Mouse (Mus musculus): ENCODE results near the gene Ube2l3. TPM values are rescaled to one million over a fixed set of nuclear protein-coding genes. Genes with fewer than 3 reads are reported as not detected.

Ube2l3 gene
- polyA plus RNA-seq, 1 experiment from 2014 or later = 377 TPM

MicroRNAs within 50 kb of the gene (microRNA counts, 519-probe panel; counts per million panel counts)
- microRNA mmu-miR-130b (6,865 counts per million, percentile 85 among the panel's probes with 10 or more counts), microRNA mmu-miR-301b (not detected)

Small RNA genes within 50 kb of the gene (microRNA-seq; reads per million reads assigned to microRNA genes)
- 9,847 reads per million, percentile 93 among the genes with 10 or more reads in this experiment for gene Mir130b (ENCODE audit: borderline number of aligned reads)
- gene Mir301b (ENCODE audit: borderline number of aligned reads) = 176 reads per million, percentile 54 among the genes with 10 or more reads in this experiment

Other genes starting within 250 kb of the Ube2l3 start
- gene Mapk1, start 219.3 kb downstream of the Ube2l3 start, polyA plus RNA-seq (2014; fragmentation: Nextera tagmentation; extraction: Ambion mirVana) = 177 and 190 TPM in 2 replicates
- gene Ypel1, start 133.0 kb downstream of the Ube2l3 start, polyA plus RNA-seq (2014; fragmentation: Nextera tagmentation; extraction: Ambion mirVana) = 9.9 and 11.0 TPM in 2 replicates
- gene Ppil2, start 91.4 kb downstream of the Ube2l3 start, polyA plus RNA-seq (2014; fragmentation: Nextera tagmentation; extraction: Ambion mirVana) = 111 TPM in 2 replicates
- 52.6 and 56.8 TPM in 2 replicates for gene 2610318N02Rik, start 77.5 kb downstream of the Ube2l3 start, polyA plus RNA-seq (2014; fragmentation: Nextera tagmentation; extraction: Ambion mirVana)
- 96.3 and 108 TPM in 2 replicates for gene Sdf2l1, start 70.3 kb downstream of the Ube2l3 start, polyA plus RNA-seq (2014; fragmentation: Nextera tagmentation; extraction: Ambion mirVana)
- 33.5 and 34.2 TPM in 2 replicates for gene Ydjc, start 58.0 kb downstream of the Ube2l3 start, polyA plus RNA-seq (2014; fragmentation: Nextera tagmentation; extraction: Ambion mirVana)
- 1.7 and 2.4 TPM in 2 replicates for gene Ccdc116, start 55.4 kb downstream of the Ube2l3 start, polyA plus RNA-seq (2014; fragmentation: Nextera tagmentation; extraction: Ambion mirVana)
- gene Rimbp3, start 6.0 kb upstream of the Ube2l3 start, polyA plus RNA-seq (2014; fragmentation: Nextera tagmentation; extraction: Ambion mirVana) = 0.18 and 0.45 TPM in 2 replicates
- 7.0 and 8.3 TPM in 2 replicates for gene Hic2, start 30.9 kb upstream of the Ube2l3 start, polyA plus RNA-seq (2014; fragmentation: Nextera tagmentation; extraction: Ambion mirVana)
- 5.0 and 7.7 TPM in 2 replicates for gene Tmem191c, start 73.4 kb upstream of the Ube2l3 start, polyA plus RNA-seq (2014; fragmentation: Nextera tagmentation; extraction: Ambion mirVana)
- gene Serpind1, start 128.7 kb upstream of the Ube2l3 start, polyA plus RNA-seq (2014; fragmentation: Nextera tagmentation; extraction: Ambion mirVana) = 110 and 128 TPM in 2 replicates
- 7.2 and 8.7 TPM in 2 replicates for gene Snap29, start 203.3 kb upstream of the Ube2l3 start, polyA plus RNA-seq (2014; fragmentation: Nextera tagmentation; extraction: Ambion mirVana)
- 29.7 and 30.4 TPM in 2 replicates for gene Pi4ka, start 203.7 kb upstream of the Ube2l3 start, polyA plus RNA-seq (2014; fragmentation: Nextera tagmentation; extraction: Ambion mirVana)
- 45.6 and 46.2 TPM in 2 replicates for gene Crkl, start 249.3 kb upstream of the Ube2l3 start, polyA plus RNA-seq (2014; fragmentation: Nextera tagmentation; extraction: Ambion mirVana)

All from liver, embryonic 11.5 days (tissue).